Mouse (Mus musculus): ENCODE results near the gene Haus7.

The Haus7 gene

GRCm38 (mm10) chrX:73458877-73459392 lies at the start of gene Haus7:
Gene Haus7 (minus strand): TSS chrX:73459044.
- peak; percentile 84 for DNase-seq

- DNase-seq, result no peak
These were observed 47.7 kb upstream of the Haus7 start for GRCm38 (mm10) chrX:73506577-73506976.

GRCm38 (mm10) chrX:73505130-73505735 lies 46.4 kb upstream of the Haus7 start:
- DNase-seq, result no peak

- DNase-seq, result no peak
These were observed 37.9 kb upstream of the Haus7 start for GRCm38 (mm10) chrX:73496746-73497145.

- peak; percentile 33 for DNase-seq
These were observed 34.7 kb upstream of the Haus7 start for GRCm38 (mm10) chrX:73493567-73493966.

GRCm38 (mm10) chrX:73490804-73491203 lies 32.0 kb upstream of the Haus7 start:
- DNase-seq, result no peak

GRCm38 (mm10) chrX:73490186-73490585 lies 31.3 kb upstream of the Haus7 start:
- no peak for DNase-seq

GRCm38 (mm10) chrX:73486920-73487319 lies 28.1 kb upstream of the Haus7 start:
- no peak for DNase-seq

- no peak for DNase-seq
These were observed 26.0 kb upstream of the Haus7 start for GRCm38 (mm10) chrX:73484870-73485269.

- DNase-seq, result peak; percentile 13
These were observed 25.2 kb upstream of the Haus7 start for GRCm38 (mm10) chrX:73484076-73484475.

- DNase-seq, result no peak
These were observed 24.6 kb upstream of the Haus7 start, which contains the start of gene Bgn for GRCm38 (mm10) chrX:73483484-73483810. Gene Bgn (plus strand): TSS chrX:73483602.

- no peak for DNase-seq
These were observed 24.0 kb upstream of the Haus7 start for GRCm38 (mm10) chrX:73482643-73483483.

- DNase-seq, result no peak
These were observed 21.5 kb upstream of the Haus7 start for GRCm38 (mm10) chrX:73480334-73480733.

- DNase-seq, result no peak
These were observed 20.8 kb upstream of the Haus7 start for GRCm38 (mm10) chrX:73479656-73480055.

- DNase-seq, result no peak
These were observed 18.7 kb upstream of the Haus7 start for GRCm38 (mm10) chrX:73477500-73477899.

GRCm38 (mm10) chrX:73476621-73477020 lies 17.8 kb upstream of the Haus7 start:
- DNase-seq, result no peak

GRCm38 (mm10) chrX:73475658-73476256 lies 16.9 kb upstream of the Haus7 start:
- DNase-seq, result no peak

- no peak for DNase-seq
These were observed 15.7 kb upstream of the Haus7 start for GRCm38 (mm10) chrX:73474340-73475165.

- DNase-seq, result no peak
These were observed 12.9 kb upstream of the Haus7 start for GRCm38 (mm10) chrX:73471764-73472163.

GRCm38 (mm10) chrX:73468752-73469151 lies 9.9 kb upstream of the Haus7 start:
- DNase-seq, result no peak

- no peak for DNase-seq
These were observed 9.5 kb upstream of the Haus7 start for GRCm38 (mm10) chrX:73468330-73468729.

GRCm38 (mm10) chrX:73467446-73468241 lies 8.8 kb upstream of the Haus7 start:
- peak; percentile 13 for DNase-seq
